Mouse (Mus musculus) kidney, adult 2 months (tissue): ENCODE measurements at regions not wholly inside any gene's neighbourhood (a gene's known extent, or its start where the extent isn't known, plus 50 kb on each side); places are given as distances from the start of the nearest gene placed in this dataset.

ENCODE experiments used
- CTCF ChIP-seq: fragments of 200-500 bp; conservative IDR thresholded peaks from 2 replicates; pipeline ENCODE4 v1.5.1; 2011; ENCODE audit warnings: low read depth, mild to moderate bottlenecking, control low read depth, low read length, moderate library complexity, mixed read lengths; ENCODE audit not compliant: insufficient read depth, insufficient read length
- POLR2A ChIP-seq: fragments of 200-500 bp; IDR thresholded peaks from one replicate; pipeline ENCODE4 v1.6.1; 2011; ENCODE audit warnings: low read depth, low read length, control low read depth

DNA sequence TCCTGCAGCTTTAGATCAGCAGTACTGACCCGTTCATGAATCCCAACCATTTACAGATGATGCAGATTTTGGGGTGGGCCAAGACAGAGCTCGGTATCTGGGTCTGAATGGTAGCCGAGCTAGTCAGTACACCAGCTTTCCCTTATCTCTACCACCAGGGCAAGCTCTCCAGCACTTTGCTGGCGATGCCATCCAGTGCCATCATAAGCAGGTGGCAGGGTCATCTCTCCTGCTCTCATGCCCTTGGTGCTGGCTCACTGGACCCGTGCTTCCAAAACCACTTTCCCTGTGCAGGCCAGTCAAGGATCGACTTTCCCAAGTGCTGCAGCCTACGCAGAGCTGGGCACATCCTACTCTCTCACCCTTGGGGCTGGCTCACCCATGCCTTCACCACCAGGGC, 547.6 kb upstream of the Ccdc54 start:
- TF ChIP-seq POLR2A (no peak), CTCF (no peak)
